Mouse (Mus musculus) mature B cell (primary cell): Measurements from ENCODE around the gene Lpar2.

Experiments used
- in situ Hi-C: fragments of 300-500 bp; cut with MboI; formaldehyde crosslinking; loops from 2 replicates; pipeline ENCODE4 v1.14.3; 2019

The Lpar2 gene

GRCm38 (mm10) chr8:69807236-69807635, 15.0 kb upstream of the Lpar2 start:
- in situ Hi-C loops = no loop called here

GRCm38 (mm10) chr8:69808094-69808863, 13.9 kb upstream of the Lpar2 start, which contains the start of gene Gmip:
TSS of gene Gmip (plus strand) at chr8:69808679.
- in situ Hi-C loops = no loop called here

GRCm38 (mm10) chr8:69808864-69809403, 13.3 kb upstream of the Lpar2 start:
- in situ Hi-C loops = no loop called here

- in situ Hi-C loops = no loop called here
Observed at GRCm38 (mm10) chr8:69809820-69810219, 12.4 kb upstream of the Lpar2 start.

GRCm38 (mm10) chr8:69814881-69815280, 7.3 kb upstream of the Lpar2 start:
- in situ Hi-C loops = no loop called here

GRCm38 (mm10) chr8:69815396-69815795, 6.8 kb upstream of the Lpar2 start:
- in situ Hi-C loops = no loop called here

- in situ Hi-C loops = no loop called here
Observed at GRCm38 (mm10) chr8:69820466-69820865, 1.8 kb upstream of the Lpar2 start.

GRCm38 (mm10) chr8:69821971-69822385, 251 bp upstream of the Lpar2 start:
- in situ Hi-C loops = no loop called here

GRCm38 (mm10) chr8:69826371-69826770, 4.1 kb downstream of the Lpar2 start:
- in situ Hi-C loops = no loop called here

GRCm38 (mm10) chr8:69832298-69832853, 10.1 kb downstream of the Lpar2 start, which contains the start of gene Pbx4:
TSS of gene Pbx4 (plus strand) at chr8:69832491.
- in situ Hi-C loops = no loop called here

- in situ Hi-C loops = no loop called here
Observed at GRCm38 (mm10) chr8:69837057-69837682, 14.9 kb downstream of the Lpar2 start.

- in situ Hi-C loops = no loop called here
Observed at GRCm38 (mm10) chr8:69847167-69848065, 25.2 kb downstream of the Lpar2 start.

GRCm38 (mm10) chr8:69848951-69849350, 26.7 kb downstream of the Lpar2 start:
- in situ Hi-C loops = no loop called here

- in situ Hi-C loops = no loop called here
Observed at GRCm38 (mm10) chr8:69849899-69850298, 27.7 kb downstream of the Lpar2 start.

- in situ Hi-C loops = no loop called here
Observed at GRCm38 (mm10) chr8:69850926-69851506, 28.8 kb downstream of the Lpar2 start.

GRCm38 (mm10) chr8:69853869-69854268, 31.6 kb downstream of the Lpar2 start:
- in situ Hi-C loops = no loop called here

- in situ Hi-C loops = no loop called here
Observed at GRCm38 (mm10) chr8:69860807-69861206, 38.6 kb downstream of the Lpar2 start.

- in situ Hi-C loops = no loop called here
Observed at GRCm38 (mm10) chr8:69861251-69861650, 39.0 kb downstream of the Lpar2 start.

GRCm38 (mm10) chr8:69863387-69864020, 41.3 kb downstream of the Lpar2 start:
- in situ Hi-C loops = no loop called here

- in situ Hi-C loops = no loop called here
Observed at GRCm38 (mm10) chr8:69864180-69864579, 42.0 kb downstream of the Lpar2 start.
